Mouse (Mus musculus): ENCODE measurements around the gene Commd1. TPM values are rescaled to one million over a fixed set of nuclear protein-coding genes. Genes with fewer than 3 reads are reported as not detected.

Gene Commd1
- polyA plus RNA-seq, 1 experiment from 2014 or later, result 282 TPM

GRCm38 (mm10) chr11:22876680-22877330 lies 105.4 kb downstream of the Commd1 start:
- Histone ChIP-seq H3K9me3 (ENCODE audit: control insufficient read depth, low read length) (no peaks in the 10 kb centered on the region), H3K27me3 (ENCODE audit: control insufficient read depth, insufficient read depth, low read length) (no peaks in the 10 kb centered on the region), H3K36me3 (replicated peaks; ENCODE audit: control insufficient read depth, insufficient read depth) (no peaks in the 10 kb centered on the region), H3K27ac (no peak overlapping the region), H3K4me1 (replicated peaks; ENCODE audit: control insufficient read depth, insufficient read depth, low read length) (peaks cover 12% of the 10 kb centered on the region; the same call in 1 of the 2 replicates), H3K4me2 (replicated peaks) (no peak overlapping the region), H3K9ac (no peak overlapping the region), H3K4me3 (replicated peaks; ENCODE audit: low read length) (no peak overlapping the region)
- DNase-seq (ENCODE audit: low spot score) (no peak), ATAC-seq (ENCODE audit: low FRiP score) (no peak)
- 91% methylated on average over 3 of the region's 3 CpGs for WGBS

GRCm38 (mm10) chr11:22875279-22875678 lies 106.9 kb downstream of the Commd1 start:
- ATAC-seq (ENCODE audit: low FRiP score), result peak; percentile 75
- 38% methylated on average over 4 of the region's 4 CpGs for whole genome bisulfite sequencing
- H3K9ac ChIP-seq, result peak overlapping the region; percentile 12; the same call in 1 of the 2 replicates
- no peaks in the 10 kb centered on the region for H3K9me3 ChIP-seq (ENCODE audit: control insufficient read depth, low read length)
- H3K4me3 ChIP-seq (replicated peaks; ENCODE audit: low read length), result no peak overlapping the region
- no peaks in the 10 kb centered on the region for H3K36me3 ChIP-seq (replicated peaks; ENCODE audit: control insufficient read depth, insufficient read depth)
- H3K27ac ChIP-seq, result peak overlapping the region; percentile 58
- no peaks in the 10 kb centered on the region for H3K27me3 ChIP-seq (ENCODE audit: control insufficient read depth, insufficient read depth, low read length)
- DNase-seq (ENCODE audit: low spot score), result no peak
- H3K4me1 ChIP-seq (replicated peaks; ENCODE audit: control insufficient read depth, insufficient read depth, low read length), result peaks cover 12% of the 10 kb centered on the region; the same call in 1 of the 2 replicates
- H3K4me2 ChIP-seq (replicated peaks), result no peak overlapping the region

- Histone ChIP-seq H3K4me1 (replicated peaks; ENCODE audit: control insufficient read depth, insufficient read depth, low read length) (peaks cover 12% of the 10 kb centered on the region; the same call in 1 of the 2 replicates), H3K9ac (peak overlapping the region; percentile 12; the same call in 1 of the 2 replicates), H3K4me2 (replicated peaks) (no peak overlapping the region), H3K4me3 (replicated peaks; ENCODE audit: low read length) (no peak overlapping the region), H3K27me3 (ENCODE audit: control insufficient read depth, insufficient read depth, low read length) (no peaks in the 10 kb centered on the region), H3K36me3 (replicated peaks; ENCODE audit: control insufficient read depth, insufficient read depth) (no peaks in the 10 kb centered on the region), H3K27ac (peak overlapping the region; percentile 58), H3K9me3 (ENCODE audit: control insufficient read depth, low read length) (no peaks in the 10 kb centered on the region)
- WGBS, result 54% methylated on average over 6 of the region's 6 CpGs
- DNase-seq (ENCODE audit: low spot score) (no peak), ATAC-seq (ENCODE audit: low FRiP score) (no peak)
These were observed 107.4 kb downstream of the Commd1 start for GRCm38 (mm10) chr11:22874747-22875146.

- Histone ChIP-seq H3K27ac (no peak overlapping the region; the same call in 1 of the 2 replicates), H3K36me3 (replicated peaks; ENCODE audit: control insufficient read depth, insufficient read depth) (no peaks in the 10 kb centered on the region), H3K9ac (no peak overlapping the region), H3K4me1 (replicated peaks; ENCODE audit: control insufficient read depth, insufficient read depth, low read length) (peaks cover 12% of the 10 kb centered on the region; the same call in 1 of the 2 replicates), H3K9me3 (ENCODE audit: control insufficient read depth, low read length) (no peaks in the 10 kb centered on the region), H3K4me3 (replicated peaks; ENCODE audit: low read length) (no peak overlapping the region), H3K27me3 (ENCODE audit: control insufficient read depth, insufficient read depth, low read length) (no peaks in the 10 kb centered on the region), H3K4me2 (replicated peaks) (no peak overlapping the region)
- DNase-seq (ENCODE audit: low spot score) (no peak), ATAC-seq (ENCODE audit: low FRiP score) (no peak)
- WGBS, result 53% methylated on average over 4 of the region's 4 CpGs
These were observed 108.8 kb downstream of the Commd1 start for GRCm38 (mm10) chr11:22873383-22873782.

GRCm38 (mm10) chr11:22872307-22872680 lies 109.9 kb downstream of the Commd1 start:
- peaks cover 12% of the 10 kb centered on the region; the same call in 1 of the 2 replicates for H3K4me1 ChIP-seq (replicated peaks; ENCODE audit: control insufficient read depth, insufficient read depth, low read length)
- DNase-seq (ENCODE audit: low spot score), result no peak
- no peaks in the 10 kb centered on the region for H3K9me3 ChIP-seq (ENCODE audit: control insufficient read depth, low read length)
- no peak overlapping the region for H3K4me2 ChIP-seq (replicated peaks)
- 44% methylated on average over 4 of the region's 4 CpGs for WGBS
- H3K27ac ChIP-seq, result 0 out of 2 replicates have a peak overlapping the region, but pooled peaks have one; percentile 24
- ATAC-seq (ENCODE audit: low FRiP score), result no peak
- H3K27me3 ChIP-seq (ENCODE audit: control insufficient read depth, insufficient read depth, low read length), result no peaks in the 10 kb centered on the region
- H3K9ac ChIP-seq, result no peak overlapping the region
- H3K4me3 ChIP-seq (replicated peaks; ENCODE audit: low read length), result no peak overlapping the region
- no peaks in the 10 kb centered on the region for H3K36me3 ChIP-seq (replicated peaks; ENCODE audit: control insufficient read depth, insufficient read depth)

- Histone ChIP-seq H3K36me3 (replicated peaks; ENCODE audit: control insufficient read depth, insufficient read depth) (no peaks in the 10 kb centered on the region), H3K9ac (no peak overlapping the region), H3K9me3 (ENCODE audit: control insufficient read depth, low read length) (no peaks in the 10 kb centered on the region), H3K27me3 (ENCODE audit: control insufficient read depth, insufficient read depth, low read length) (no peaks in the 10 kb centered on the region), H3K4me2 (replicated peaks) (no peak overlapping the region), H3K27ac (0 out of 2 replicates have a peak overlapping the region, but pooled peaks have one; percentile 24), H3K4me3 (replicated peaks; ENCODE audit: low read length) (no peak overlapping the region), H3K4me1 (replicated peaks; ENCODE audit: control insufficient read depth, insufficient read depth, low read length) (peaks cover 12% of the 10 kb centered on the region; the same call in 1 of the 2 replicates)
- ATAC-seq (ENCODE audit: low FRiP score), result no peak
- DNase-seq (ENCODE audit: low spot score), result no peak
- 69% methylated on average over 7 of the region's 7 CpGs for WGBS
These were observed 110.4 kb downstream of the Commd1 start for GRCm38 (mm10) chr11:22871628-22872306.

- ATAC-seq (ENCODE audit: low FRiP score) (no peak), DNase-seq (ENCODE audit: low spot score) (no peak)
- H3K36me3 ChIP-seq (replicated peaks; ENCODE audit: control insufficient read depth, insufficient read depth), result no peaks in the 10 kb centered on the region
- H3K4me3 ChIP-seq (replicated peaks; ENCODE audit: low read length), result no peak overlapping the region
- H3K9ac ChIP-seq, result no peak overlapping the region
- H3K4me2 ChIP-seq (replicated peaks), result no peak overlapping the region
- no peak overlapping the region for H3K27ac ChIP-seq
- H3K9me3 ChIP-seq (ENCODE audit: control insufficient read depth, low read length), result no peaks in the 10 kb centered on the region
- H3K4me1 ChIP-seq (replicated peaks; ENCODE audit: control insufficient read depth, insufficient read depth, low read length), result no peaks in the 10 kb centered on the region
- WGBS, result 85% methylated on average over 8 of the region's 8 CpGs
- 0 out of 2 replicates have a peak, but pooled peaks cover under 1% of the 10 kb centered on the region for H3K27me3 ChIP-seq (ENCODE audit: control insufficient read depth, insufficient read depth, low read length)
These were observed 113.6 kb downstream of the Commd1 start for GRCm38 (mm10) chr11:22868582-22868981.

GRCm38 (mm10) chr11:22867691-22868090 lies 114.5 kb downstream of the Commd1 start:
- ATAC-seq (ENCODE audit: low FRiP score), result no peak
- no peak overlapping the region for H3K27ac ChIP-seq
- WGBS, result 89% methylated on average over 5 of the region's 5 CpGs
- no peaks in the 10 kb centered on the region for H3K9me3 ChIP-seq (ENCODE audit: control insufficient read depth, low read length)
- H3K36me3 ChIP-seq (replicated peaks; ENCODE audit: control insufficient read depth, insufficient read depth), result no peaks in the 10 kb centered on the region
- no peaks in the 10 kb centered on the region for H3K4me1 ChIP-seq (replicated peaks; ENCODE audit: control insufficient read depth, insufficient read depth, low read length)
- H3K4me3 ChIP-seq (replicated peaks; ENCODE audit: low read length), result no peak overlapping the region
- H3K9ac ChIP-seq, result no peak overlapping the region
- no peak for DNase-seq (ENCODE audit: low spot score)
- no peak overlapping the region for H3K4me2 ChIP-seq (replicated peaks)
- 0 out of 2 replicates have a peak, but pooled peaks cover 7% of the 10 kb centered on the region for H3K27me3 ChIP-seq (ENCODE audit: control insufficient read depth, insufficient read depth, low read length)

GRCm38 (mm10) chr11:22865635-22866246 lies 116.4 kb downstream of the Commd1 start:
- Histone ChIP-seq H3K4me3 (replicated peaks; ENCODE audit: low read length) (no peak overlapping the region), H3K9ac (no peak overlapping the region), H3K27ac (no peak overlapping the region), H3K4me1 (replicated peaks; ENCODE audit: control insufficient read depth, insufficient read depth, low read length) (no peaks in the 10 kb centered on the region), H3K4me2 (replicated peaks) (no peak overlapping the region), H3K9me3 (ENCODE audit: control insufficient read depth, low read length) (no peaks in the 10 kb centered on the region), H3K27me3 (ENCODE audit: control insufficient read depth, insufficient read depth, low read length) (peaks cover 22% of the 10 kb centered on the region), H3K36me3 (replicated peaks; ENCODE audit: control insufficient read depth, insufficient read depth) (no peaks in the 10 kb centered on the region)
- DNase-seq (ENCODE audit: low spot score) (no peak), ATAC-seq (ENCODE audit: low FRiP score) (no peak)
- WGBS, result 92% methylated on average over 7 of the region's 7 CpGs

All from hindbrain, embryonic 14.5 days (tissue).